Mouse (Mus musculus) v-Abl transformed pro-B cells (cell line): ENCODE data around the gene Ptgs1.

ENCODE experiments used
- in situ Hi-C, 2 experiments: fragments of 400-800 bp; cut with MboI; formaldehyde crosslinking; loops; one replicate each; pipeline ENCODE4 v1.15.1; 2025; ENCODE audit not compliant: unreplicated experiment in 2 of 2

Gene Ptgs1

GRCm38 (mm10) chr2:36242514-36242913, 12.3 kb downstream of the Ptgs1 start:
- in situ Hi-C loops, result no loop called here

GRCm38 (mm10) chr2:36243296-36243891, 13.2 kb downstream of the Ptgs1 start:
- in situ Hi-C loops, result no loop called here

- in situ Hi-C loops, result no loop called here
Measured at GRCm38 (mm10) chr2:36243892-36244309, 13.7 kb downstream of the Ptgs1 start.

GRCm38 (mm10) chr2:36244705-36245104, 14.5 kb downstream of the Ptgs1 start:
- in situ Hi-C loops, result no loop called here

GRCm38 (mm10) chr2:36247964-36248363, 17.7 kb downstream of the Ptgs1 start:
- in situ Hi-C loops, result no loop called here

- in situ Hi-C loops, result no loop called here
Measured at GRCm38 (mm10) chr2:36251156-36251555, 20.9 kb downstream of the Ptgs1 start.

- in situ Hi-C loops, result no loop called here
Measured at GRCm38 (mm10) chr2:36252505-36252904, 22.3 kb downstream of the Ptgs1 start.

- in situ Hi-C loops, result no loop called here
Measured at GRCm38 (mm10) chr2:36254445-36254844, 24.2 kb downstream of the Ptgs1 start.

GRCm38 (mm10) chr2:36256931-36257330, 26.7 kb downstream of the Ptgs1 start:
- in situ Hi-C loops, result no loop called here

- in situ Hi-C loops, result no loop called here
Measured at GRCm38 (mm10) chr2:36259382-36259781, 29.2 kb downstream of the Ptgs1 start.

- in situ Hi-C loops, result no loop called here
Measured at GRCm38 (mm10) chr2:36259798-36260540, 29.7 kb downstream of the Ptgs1 start.

- in situ Hi-C loops, result no loop called here
Measured at GRCm38 (mm10) chr2:36262025-36262424, 31.8 kb downstream of the Ptgs1 start.

GRCm38 (mm10) chr2:36269458-36269857, 39.2 kb downstream of the Ptgs1 start:
- in situ Hi-C loops, result no loop called here

GRCm38 (mm10) chr2:36270186-36270585, 40.0 kb downstream of the Ptgs1 start:
- in situ Hi-C loops, result loop anchor here (5.0 to 10.0 kb wide), 3 partner anchors 55 to 1535 kb away; no protein-coding TSS in a partner anchor

GRCm38 (mm10) chr2:36271085-36271484, 40.9 kb downstream of the Ptgs1 start:
- in situ Hi-C loops, result loop anchor here (5.0 to 10.0 kb wide), 3 partner anchors 56 to 1534 kb away; no protein-coding TSS in a partner anchor

GRCm38 (mm10) chr2:36272288-36272950, 42.2 kb downstream of the Ptgs1 start:
- in situ Hi-C loops, result loop anchor here (5.0 to 10.0 kb wide), 3 partner anchors 58 to 1532 kb away; no protein-coding TSS in a partner anchor

GRCm38 (mm10) chr2:36276454-36276853, 46.2 kb downstream of the Ptgs1 start:
- in situ Hi-C loops, result loop anchor here (5.0 to 25.0 kb wide), 4 partner anchors 62 to 1528 kb away; partner anchors contain the start of gene Olfr368 (in 1 of the 2)

- in situ Hi-C loops, result loop anchor here (5.0 to 25.0 kb wide), 4 partner anchors 64 to 1526 kb away; partner anchors contain the start of gene Olfr368 (in 1 of the 2)
Measured at GRCm38 (mm10) chr2:36278760-36279159, 48.5 kb downstream of the Ptgs1 start.

GRCm38 (mm10) chr2:36281138-36281537, 50.9 kb downstream of the Ptgs1 start:
- in situ Hi-C loops, result loop anchor here (10.0 to 25.0 kb wide), 2 partner anchors 1054 to 1056 kb away; partner anchors contain the start of gene Olfr368 (in 1 of the 2)

GRCm38 (mm10) chr2:36282301-36282700, 52.1 kb downstream of the Ptgs1 start:
- in situ Hi-C loops, result loop anchor here (10.0 to 25.0 kb wide), 2 partner anchors 1052 to 1055 kb away; partner anchors contain the start of gene Olfr368 (in 1 of the 2)
